Mouse (Mus musculus) embryo, embryonic 10.5 days (tissue): ENCODE data around the gene Rars.
"Not testable (repeated sequence)": the region's sequence is repeated elsewhere in the genome, so short reads cannot be mapped to it uniquely, and the experiment has no call there.

Experiments used
- DNase-seq: peaks from one replicate; pipeline ENCODE4 v3.0.0-alpha.2; 2015; ENCODE audit warnings: low spot score

Rars gene

DNA sequence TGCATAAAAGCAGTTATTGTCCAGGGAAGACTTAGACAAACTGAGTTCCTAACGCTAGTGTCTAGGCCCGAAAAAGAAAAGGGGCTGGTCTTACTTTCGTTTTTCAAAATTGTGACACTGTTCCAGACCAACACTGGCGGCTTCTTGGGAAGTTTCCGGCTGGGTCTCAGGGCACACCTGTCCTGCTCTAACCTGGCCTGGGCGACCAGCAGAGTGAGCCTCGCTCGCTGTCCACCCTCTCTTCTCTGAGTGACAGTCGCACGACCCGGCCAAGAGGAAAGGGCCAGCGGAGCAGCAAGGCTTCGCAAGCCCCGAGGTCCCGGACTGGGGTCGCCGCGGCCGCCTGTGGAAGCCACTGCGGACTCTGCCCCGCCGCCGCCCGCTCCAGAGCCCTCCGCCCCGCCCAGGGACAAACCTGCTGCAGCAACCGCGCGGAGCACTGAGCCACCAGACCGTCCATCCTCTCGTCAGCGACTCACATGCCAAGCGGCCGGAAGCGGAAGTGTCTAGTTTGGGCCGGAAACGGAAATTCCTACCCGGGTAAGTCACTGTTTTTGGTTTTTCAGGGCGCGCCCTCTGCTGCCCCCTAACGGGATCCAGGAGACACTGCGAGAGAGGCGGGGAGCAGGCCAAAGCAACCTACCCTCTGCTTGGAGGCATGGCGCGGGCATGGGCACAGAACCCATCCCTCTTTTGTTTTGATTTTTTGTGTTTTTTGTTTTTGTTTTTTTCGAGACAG, at the start of gene Rars:
TSS of gene Rars (minus strand) at position 485 of the 739 bp plus-strand sequence.
- peak; percentile 97 for DNase-seq

DNA sequence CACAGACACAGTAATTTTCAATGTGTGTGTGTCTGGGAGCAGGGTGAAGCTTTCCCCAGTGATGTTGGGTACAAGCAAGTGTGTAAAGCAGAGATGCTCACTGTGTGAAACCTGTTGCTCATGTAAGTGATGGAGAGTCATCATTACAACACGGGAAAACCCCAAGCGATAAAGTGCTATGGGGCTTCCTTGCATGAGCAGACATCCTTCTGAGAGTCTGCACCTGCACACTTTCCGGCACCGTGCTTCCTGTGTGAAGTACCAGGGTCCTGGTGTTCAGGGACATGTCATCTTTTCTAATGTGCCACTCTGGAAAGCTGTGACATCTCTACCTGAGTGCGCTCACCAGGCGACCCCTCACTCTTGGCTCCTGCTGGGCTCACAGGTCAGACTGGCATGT, 48.5 kb upstream of the Rars start:
- no peak for DNase-seq

GRCm38 (mm10) chr11:35878559-35878897, 44.2 kb upstream of the Rars start:
- no peak for DNase-seq

DNA sequence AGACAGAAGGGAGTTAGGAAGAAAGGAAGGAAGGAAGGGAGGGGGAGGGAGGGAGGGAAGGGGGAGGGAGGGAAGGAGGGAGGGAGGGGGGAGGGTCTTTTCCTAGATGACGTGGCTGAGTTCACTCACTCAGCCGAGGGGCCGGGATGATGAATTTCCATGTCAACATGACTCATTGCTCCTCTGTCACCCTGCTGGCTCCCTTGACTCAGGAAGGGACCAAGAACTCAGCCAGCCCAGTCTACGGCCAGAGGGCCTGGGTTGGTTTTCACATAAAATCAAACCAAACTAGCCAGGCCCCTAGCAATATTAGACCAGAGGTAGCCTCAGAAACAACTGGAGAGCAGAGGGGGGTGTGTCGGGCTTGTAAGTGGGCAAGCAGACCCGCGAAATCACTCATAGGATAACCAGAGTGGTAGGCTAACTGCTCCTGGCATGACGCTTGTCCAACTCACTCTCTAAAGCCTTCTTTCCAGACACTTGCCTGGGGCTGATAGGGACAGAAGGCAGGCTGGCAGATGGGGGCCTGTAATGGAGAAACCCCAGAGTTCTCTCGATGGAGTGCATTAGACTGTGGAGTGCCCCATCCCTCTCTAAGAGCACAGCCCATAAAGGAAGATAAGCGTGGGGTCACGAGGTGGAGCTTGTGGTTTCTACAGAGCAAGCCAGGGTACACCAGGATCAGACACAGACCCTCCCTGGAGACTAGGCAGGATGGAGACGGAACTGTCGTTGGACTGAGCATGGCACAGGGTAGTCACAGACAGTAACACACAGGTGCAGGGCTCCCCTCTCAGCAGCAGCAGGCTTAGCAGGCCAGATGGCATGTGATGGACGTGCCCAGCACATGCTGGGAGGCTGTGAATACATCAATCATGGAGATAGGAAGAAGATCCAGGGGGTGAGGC, 43.6 kb upstream of the Rars start:
- peak; percentile 36 for DNase-seq

- peak; percentile 25 for DNase-seq
Measured at GRCm38 (mm10) chr11:35873624-35874244, 39.4 kb upstream of the Rars start.

DNA sequence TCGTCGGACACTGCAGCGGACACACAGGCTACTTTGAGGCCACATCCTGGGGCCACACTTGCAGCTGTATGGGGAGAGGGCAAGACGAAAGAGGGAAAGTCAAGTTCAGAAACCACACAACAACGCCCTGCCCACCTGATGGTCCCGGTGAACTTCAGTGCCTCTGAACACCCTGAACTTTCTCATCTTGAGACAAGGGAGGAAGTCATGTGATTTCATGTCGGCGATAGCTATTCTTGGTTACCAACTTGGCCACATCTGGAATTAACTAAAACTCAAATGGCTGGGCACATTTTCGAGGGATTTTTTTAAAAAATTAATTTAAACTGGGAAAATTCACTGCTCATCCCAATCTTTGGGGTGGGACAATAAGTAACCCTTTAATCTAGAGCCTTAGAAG, 36.7 kb upstream of the Rars start:
- no peak for DNase-seq

DNA sequence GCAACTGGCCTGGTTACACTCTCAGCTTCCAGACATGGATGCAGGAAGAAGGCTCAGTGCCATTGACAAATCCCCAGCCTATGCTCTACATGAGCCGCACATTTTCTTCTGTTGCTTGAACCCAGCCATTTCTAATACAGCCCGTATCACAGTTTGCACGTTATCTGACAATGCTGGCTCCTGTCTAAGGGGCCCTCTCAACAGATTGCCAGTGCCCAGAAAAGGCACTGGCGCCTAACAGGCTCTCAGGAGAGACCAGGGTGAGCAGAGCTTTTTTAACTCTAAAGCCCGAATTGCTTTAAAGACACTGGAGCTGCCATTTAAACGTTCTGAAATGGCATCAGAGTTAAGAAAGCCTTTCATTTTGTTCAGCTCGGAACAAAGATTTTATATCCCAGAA, 31.8 kb upstream of the Rars start:
- no peak for DNase-seq

DNA sequence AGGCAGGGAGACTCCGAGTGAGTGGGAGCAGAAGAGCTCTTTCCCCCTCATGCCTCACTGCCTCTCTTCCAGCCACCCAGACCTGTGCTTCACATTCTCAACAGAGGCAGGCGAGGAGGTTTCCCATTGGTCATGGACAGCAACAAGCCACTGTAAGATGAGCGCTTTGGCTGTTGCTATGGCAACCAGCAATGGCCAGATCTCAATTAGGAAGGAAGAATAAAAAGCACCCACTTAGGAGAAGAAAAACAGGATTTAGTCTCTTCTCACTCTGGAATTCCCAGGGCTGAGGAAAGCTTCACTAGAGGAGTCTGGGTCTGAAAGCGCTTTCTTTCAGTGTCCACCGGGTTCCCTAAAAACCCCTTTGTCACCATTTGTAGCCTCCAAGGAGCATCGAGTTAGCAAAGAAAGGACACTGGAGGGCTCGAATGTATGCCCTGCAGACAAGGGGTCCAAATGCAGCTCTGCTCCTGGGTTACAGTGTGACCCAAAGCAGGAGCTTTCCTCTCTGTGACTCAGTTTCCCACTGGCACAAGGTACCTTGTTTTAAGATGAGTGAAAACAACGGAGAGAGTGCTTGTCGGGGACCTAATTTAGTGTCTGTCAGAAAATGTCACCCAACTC, 30.8 kb upstream of the Rars start:
- DNase-seq: peak; percentile 93

- DNase-seq: no peak
Measured at GRCm38 (mm10) chr11:35863653-35864052, 29.3 kb upstream of the Rars start.

DNA sequence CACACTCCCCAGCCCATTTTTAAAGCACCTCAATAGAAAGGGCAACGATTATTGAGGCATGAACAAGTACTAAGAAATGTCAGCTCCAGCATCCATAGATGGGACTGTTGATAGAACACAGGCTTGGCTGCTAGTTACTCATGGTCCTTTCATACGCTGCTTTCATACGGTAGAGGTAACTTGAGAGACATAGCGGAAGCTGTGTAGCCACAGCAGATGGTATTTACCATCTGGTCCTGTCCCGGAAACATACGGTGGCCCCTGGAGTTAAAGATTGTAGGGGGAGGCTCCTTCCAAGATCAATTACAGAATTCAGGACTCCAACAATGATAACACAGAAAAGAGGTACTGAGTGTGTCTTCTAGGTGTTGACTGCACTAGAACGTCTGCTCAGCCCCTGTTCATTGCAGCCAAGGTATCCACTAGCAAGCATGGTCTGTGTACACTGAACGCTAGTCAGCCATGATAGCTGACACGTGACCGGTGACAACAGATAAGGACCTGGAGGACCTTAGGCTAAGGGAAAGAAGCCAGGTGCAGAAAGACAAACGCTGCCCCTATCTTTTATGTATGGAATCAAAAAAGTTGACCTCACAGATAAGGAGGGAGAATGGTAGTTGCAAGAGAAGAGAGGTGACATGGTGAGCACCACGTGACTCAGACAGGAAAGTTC, 23.2 kb upstream of the Rars start:
- DNase-seq: no peak

GRCm38 (mm10) chr11:35856359-35857040, 22.2 kb upstream of the Rars start:
- peak; percentile 83 for DNase-seq

GRCm38 (mm10) chr11:35855567-35855966, 21.3 kb upstream of the Rars start:
- DNase-seq: no peak

GRCm38 (mm10) chr11:35854941-35855340, 20.6 kb upstream of the Rars start:
- DNase-seq: no peak

GRCm38 (mm10) chr11:35853651-35854050, 19.3 kb upstream of the Rars start:
- no peak for DNase-seq

GRCm38 (mm10) chr11:35852731-35853130, 18.4 kb upstream of the Rars start:
- DNase-seq: peak; percentile 78

DNA sequence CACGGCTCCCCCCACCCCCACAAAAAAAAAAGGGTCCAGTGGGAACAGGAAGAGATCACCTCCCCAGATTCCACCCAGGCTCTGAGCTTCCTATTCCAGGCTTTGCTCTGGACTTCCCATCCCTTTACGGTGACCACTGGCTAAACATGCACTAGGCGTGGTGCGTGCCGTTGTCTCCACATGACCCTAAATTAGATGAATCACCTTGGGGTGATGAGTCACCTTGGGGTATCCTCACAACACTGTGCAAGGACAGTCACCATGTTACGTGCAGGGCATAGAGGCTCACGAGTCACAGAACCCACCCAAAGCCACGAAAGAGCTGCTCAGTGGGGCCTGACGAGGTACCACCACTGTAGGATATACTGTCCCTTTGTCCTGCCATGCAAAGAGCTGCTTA, 10.0 kb upstream of the Rars start:
- DNase-seq: no peak

- not testable (repeated sequence) for DNase-seq
Measured at GRCm38 (mm10) chr11:35842560-35842959, 8.3 kb upstream of the Rars start.

GRCm38 (mm10) chr11:35841738-35842325, 7.5 kb upstream of the Rars start:
- no peak for DNase-seq

DNA sequence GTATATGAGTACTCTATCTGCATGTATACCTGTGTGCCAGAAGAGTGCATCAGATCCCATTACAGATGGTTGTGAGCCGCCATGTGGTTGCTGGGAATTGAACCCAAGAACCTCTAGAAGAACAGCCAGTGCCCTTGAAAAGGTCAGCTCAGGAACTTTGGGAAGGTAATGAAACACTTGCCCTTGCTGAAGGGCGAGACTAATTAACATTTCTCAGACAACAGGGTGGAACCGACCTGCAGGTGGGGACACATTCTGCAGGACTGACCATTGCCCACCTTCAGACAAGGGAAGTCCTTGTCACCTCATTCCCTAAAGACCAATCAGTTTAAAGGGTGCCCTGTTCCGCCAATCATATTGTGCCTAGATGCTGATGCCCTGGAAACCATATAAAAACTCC, 6.5 kb upstream of the Rars start:
- DNase-seq: not testable (repeated sequence)

GRCm38 (mm10) chr11:35840282-35840681, 6.0 kb upstream of the Rars start:
- DNase-seq: peak; percentile 28
